Comparison of ENCODE assay signal across 9 mouse cellular contexts in genomic region chr9:123928759-123929246, GRCm38 (mm10). TPM values are rescaled to one million over a fixed set of nuclear protein-coding genes. Genes with fewer than 3 reads are reported as not detected.
DNase-seq lines count a peak whose midpoint lies in the region; ATAC-seq and TF ChIP-seq lines count a peak whose summit lies in the region.
"Had no signal": no experiment of that assay in that cellular context is flagged by ENCODE, and none has a peak within 500 bp of the region (broad histone marks: within the 10 kb centered on the region; RNA-seq: fewer than 3 reads in every experiment).

No protein-coding gene starts in this region.

- 8% methylated on average over 8 of the region's 8 CpGs for WGBS in liver, postnatal 0 days (ENCODE audit: insufficient replicate concordance)

- H3K4me3 ChIP-seq in layer of hippocampus, adult 2 months = no peak overlapping the region
- H3K4me3 ChIP-seq in liver, postnatal 0 days (ENCODE audit: low read depth, low read length) = peak overlapping the region; percentile 21
- H3K4me3 ChIP-seq: limb, embryonic 15.5 days had no signal

- H3K4me1 ChIP-seq in liver, postnatal 0 days (ENCODE audit: insufficient read depth) = peaks cover 36% of the 10 kb centered on the region

- no peaks in the 10 kb centered on the region for H3K27me3 ChIP-seq in liver, postnatal 0 days (ENCODE audit: insufficient read depth, low read length)

- peak; percentile 58 for ATAC-seq in erythroid progenitor cell, adult 5-6 weeks (replicated peaks; ENCODE audit: low FRiP score, poor library complexity, severe bottlenecking)
- no peak for ATAC-seq in liver, postnatal 0 days

- peak; percentile 54; the same call in 1 of the 2 replicates for TF ChIP-seq EP300 in liver, postnatal 0 days (IDR thresholded peaks at IDR 0.05; ENCODE audit: low read depth)

- H3K36me3 ChIP-seq in liver, postnatal 0 days (replicated peaks; ENCODE audit: insufficient read depth, low read length) = no peaks in the 10 kb centered on the region
- H3K36me3 ChIP-seq: limb, embryonic 15.5 days had no signal

- 0 out of 2 replicates have a peak overlapping the region, but pooled peaks have one; percentile 39 for H3K27ac ChIP-seq in layer of hippocampus, adult 2 months
- peak overlapping the region; percentile 96 for H3K27ac ChIP-seq in liver, postnatal 0 days (ENCODE audit: low read depth)
- H3K27ac ChIP-seq: limb, embryonic 15.5 days had no signal

- H3K4me2 ChIP-seq in liver, postnatal 0 days (ENCODE audit: low read depth, low read length) = peak overlapping the region; percentile 59
- H3K4me2 ChIP-seq: limb, embryonic 15.5 days had no signal

- H3K9ac ChIP-seq in liver, postnatal 0 days (replicated peaks) = peak overlapping the region; percentile 12
- H3K9ac ChIP-seq: limb, embryonic 15.5 days had no signal

- peak; percentile 57 for TF ChIP-seq CTCF in layer of hippocampus, adult 2 months (conservative IDR thresholded peaks at IDR 0.05)
- TF ChIP-seq CTCF in liver, postnatal 0 days (IDR thresholded peaks at IDR 0.05; ENCODE audit: low read depth) = peak; percentile 61

- no peak for DNase-seq in layer of hippocampus, adult 2 months (ENCODE audit: low spot score in 2 of 2)
- no peak for DNase-seq in layer of hippocampus, adult 8-10 months (ENCODE audit: low spot score in 2 of 2)
- peak; percentile 54 for DNase-seq in liver, postnatal 0 days
- peak; percentile 24 to 43 for DNase-seq in spleen, postnatal 14 days (ENCODE audit: low spot score in 2 of 2)
- no peak for DNase-seq in left cerebral cortex, adult 18-20 months (ENCODE audit: low spot score in 2 of 2)
- DNase-seq in layer of hippocampus, postnatal 25 days (ENCODE audit: extremely low spot score in 1 of 2, low spot score in 1 of 2) = no peak
- no peak for DNase-seq in ovary, postnatal 14 days (ENCODE audit: low spot score)

- H3K9me3 ChIP-seq in liver, postnatal 0 days (ENCODE audit: low read length) = no peaks in the 10 kb centered on the region
- H3K9me3 ChIP-seq: limb, embryonic 15.5 days had no signal

RNA-seq across cellular contexts. Expression of gene Ccr1, which starts 39.7 kb away (rescaled TPM):
- under 1 TPM in 1 of 2 experiments, not detected in 1; 0.46 TPM for total RNA-seq in layer of hippocampus, adult 2 months (2021)
- total RNA-seq in layer of hippocampus, adult 8-10 months (2022) = under 1 TPM; 0.11 to 0.16 (median 0.14) TPM
- total RNA-seq in erythroid progenitor cell, adult 5-6 weeks (2015; ENCODE audit: low replicate concordance) = 7.1 and 24.9 TPM in 2 replicates
- total RNA-seq in erythroid progenitor cell, adult 5-6 weeks (2017; ENCODE audit: low replicate concordance) = 2.6 and 9.9 TPM in 2 replicates
- polyA plus RNA-seq in liver, postnatal 0 days (2015; fragmentation: Nextera tagmentation; extraction: Ambion mirVana) = 2.9 and 3.0 TPM in 2 replicates
- not detected for total RNA-seq in left cerebral cortex, adult 18-20 months (2021)
- under 1 TPM; 0.28 to 0.37 TPM for total RNA-seq in layer of hippocampus, postnatal 25 days (2021)

RNA-seq across cellular contexts. Expression of gene Ccr1l1, which starts 49.4 kb away (rescaled TPM):
- total RNA-seq in layer of hippocampus, adult 2 months (2021) = not detected
- not detected for total RNA-seq in layer of hippocampus, adult 8-10 months (2022)
- total RNA-seq in erythroid progenitor cell, adult 5-6 weeks (2015; ENCODE audit: low replicate concordance) = 6.7 TPM in 1 of 2 replicates, not detected in the other
- total RNA-seq in erythroid progenitor cell, adult 5-6 weeks (2017; ENCODE audit: low replicate concordance) = 1.0 TPM in 1 of 2 replicates, not detected in the other
- 0.09 TPM in 1 of 2 replicates, not detected in the other for polyA plus RNA-seq in liver, postnatal 0 days (2015; fragmentation: Nextera tagmentation; extraction: Ambion mirVana)
- not detected for total RNA-seq in left cerebral cortex, adult 18-20 months (2021)
- not detected for total RNA-seq in layer of hippocampus, postnatal 25 days (2021)
- polyA plus RNA-seq: limb, embryonic 15.5 days had no signal

Comparison
In these comparisons a context has a peak if more than half of its experiments do, and no peak if none do; other contexts are left out.
1. DNase-seq: peak in liver, postnatal 0 days (single experiment) and spleen, postnatal 14 days (2 of 2); none in layer of hippocampus, adult 2 months (0 of 2), layer of hippocampus, adult 8-10 months (0 of 2), left cerebral cortex, adult 18-20 months (0 of 2), layer of hippocampus, postnatal 25 days (0 of 2) and ovary, postnatal 14 days (single experiment).